Mouse (Mus musculus) liver, embryonic 18 days (tissue): Measurements from ENCODE around the gene Gm49333. TPM values are rescaled to one million over a fixed set of nuclear protein-coding genes. Genes with fewer than 3 reads are reported as not detected.

Experiments
- polyA plus RNA-seq: library from polyadenylated mRNA; depleted of rRNA; stranded (reverse); fragments of >200 nt; gene quantifications from 2 replicates; pipeline ENCODE4 v1.2.3, GENCODE M21; 2012; rRNA removed

Gm49333 gene
- polyA plus RNA-seq, result not detected in 2 replicates

DNA sequence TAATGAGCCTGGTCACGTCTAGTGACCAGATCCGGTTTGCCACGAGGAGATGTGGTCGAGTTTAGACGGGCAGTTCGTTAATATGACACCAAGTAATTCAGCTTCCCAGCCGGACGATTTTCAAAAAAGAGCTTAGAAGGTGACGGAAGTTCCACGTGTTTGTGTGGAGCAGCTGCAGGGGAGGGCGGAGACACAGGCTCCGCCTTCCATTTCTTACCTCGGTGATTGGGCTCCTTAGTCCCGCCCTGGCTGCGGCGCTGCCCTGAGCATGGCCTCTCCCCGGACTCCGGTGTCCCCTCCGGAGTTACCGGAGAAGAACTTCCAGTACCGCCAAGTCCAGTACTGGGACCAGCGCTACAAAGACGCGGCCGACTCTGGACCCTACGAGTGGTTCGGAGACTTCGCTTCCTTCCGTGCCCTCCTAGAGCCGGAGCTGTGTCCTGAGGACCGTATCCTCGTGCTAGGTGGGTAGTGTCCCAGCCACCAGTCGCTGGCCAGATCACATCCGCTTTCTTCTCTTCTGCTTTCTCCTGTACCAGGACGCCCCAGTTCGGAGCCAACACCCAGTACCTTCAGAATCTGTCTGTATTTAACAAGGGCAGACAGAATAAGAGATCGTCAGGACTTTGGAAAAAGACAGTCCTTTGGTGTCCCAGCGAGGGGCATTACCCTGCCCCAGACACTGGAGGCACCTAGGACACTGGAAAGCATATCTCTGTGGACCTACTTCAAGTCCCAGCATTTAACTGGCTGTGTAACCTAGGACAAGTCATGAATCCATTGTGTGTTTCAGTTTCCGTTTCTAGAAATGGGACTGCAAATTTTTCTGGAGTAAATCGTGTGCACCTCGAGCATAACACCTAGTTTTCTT, at the start of gene Gm49333, which contains the start of the genes Eef1akmt4 and Alg3:
Gene Gm49333, plus strand, starts transcription at position 254 of the 871 bp plus-strand sequence.
Gene Eef1akmt4, plus strand, starts transcription at position 237 of the 871 bp plus-strand sequence.
Gene Alg3, minus strand, starts transcription at position 379 of the 871 bp plus-strand sequence.

DNA sequence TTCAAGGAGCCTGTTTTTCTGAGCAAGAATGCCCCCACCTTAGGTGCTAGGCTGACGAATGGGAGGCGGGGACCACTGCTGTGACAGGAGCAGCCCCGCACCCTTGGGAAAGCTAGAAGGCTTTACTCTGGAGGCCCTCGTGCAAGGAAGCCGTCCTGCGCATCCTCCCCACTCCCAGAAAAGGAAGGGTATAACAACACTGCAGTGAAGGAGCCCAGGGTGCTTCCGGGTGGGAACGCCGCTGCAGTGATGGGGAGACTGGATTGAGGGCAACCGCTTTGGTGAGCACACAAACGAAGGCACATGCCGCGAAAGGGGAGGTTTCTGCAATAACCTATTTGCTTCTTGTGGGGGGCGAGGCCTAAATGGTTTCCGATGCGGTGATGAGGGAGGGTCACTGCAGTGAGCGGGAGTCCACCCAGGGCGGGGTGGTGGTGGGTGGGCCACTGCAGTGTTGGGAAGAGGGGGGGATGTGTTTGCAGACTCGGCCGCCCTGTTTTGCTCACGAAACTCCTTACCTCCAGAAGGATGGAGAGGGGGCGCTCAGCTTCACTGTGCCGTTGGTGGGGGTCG, 22.0 kb upstream of the Gm49333 start, which contains the start of gene Vwa5b2:
Gene Vwa5b2, plus strand, starts transcription at position 106 of the 573 bp plus-strand sequence.

GRCm38 (mm10) chr16:20621191-20621990, 10.0 kb downstream of the Gm49333 start, which contains the start of gene Camk2n2:
Camk2n2 (minus strand) TSS chr16:20621287.

GRCm38 (mm10) chr16:20629731-20630634, 18.6 kb downstream of the Gm49333 start, which contains the start of gene Ece2:
Ece2 (plus strand) TSS chr16:20629828.

DNA sequence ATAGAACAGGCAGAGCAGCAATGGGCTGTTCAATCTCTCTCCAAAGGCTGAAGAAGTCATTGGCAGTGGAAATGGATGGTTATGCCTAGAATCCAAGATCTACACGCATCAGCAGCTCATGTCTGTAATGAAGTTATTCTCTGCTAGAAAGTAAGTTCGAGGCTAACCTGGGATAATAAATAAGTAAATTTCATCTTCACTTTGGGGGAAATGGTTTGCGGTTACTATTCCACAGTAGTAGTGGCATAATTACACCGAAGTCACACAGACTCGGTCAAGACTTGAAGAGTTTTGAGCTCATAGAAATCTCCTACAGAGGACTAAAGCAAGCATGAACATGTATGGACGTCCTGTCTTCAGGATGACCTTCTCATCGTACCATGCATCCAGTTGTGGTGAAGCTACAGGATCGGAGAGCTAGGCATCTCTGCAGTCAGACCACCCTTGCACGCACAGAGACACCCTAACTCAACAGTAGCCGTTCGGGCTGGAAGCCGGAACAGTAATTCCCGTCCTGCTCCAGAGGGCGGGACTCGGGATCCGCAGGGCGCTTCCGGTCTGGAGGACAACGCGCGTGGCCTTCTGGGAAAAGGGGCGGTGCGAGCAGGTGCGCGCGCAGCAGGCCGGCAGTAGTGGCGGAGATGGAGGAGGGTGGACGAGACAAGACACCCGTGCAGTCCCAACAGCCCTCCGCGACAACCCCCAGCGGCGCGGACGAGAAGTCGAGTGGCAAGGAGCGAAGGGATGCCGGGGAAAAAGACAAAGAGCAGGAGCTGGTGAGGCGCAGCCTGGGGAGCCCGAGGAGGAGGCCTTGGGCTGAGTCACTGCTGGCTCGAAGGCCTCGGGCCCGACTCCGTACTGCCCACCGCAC, 39.9 kb downstream of the Gm49333 start, which contains the start of gene Psmd2:
Gene Psmd2, plus strand, starts transcription at position 577 of the 871 bp plus-strand sequence.

GRCm38 (mm10) chr16:20668013-20668412, 56.6 kb downstream of the Gm49333 start, which contains the start of gene Eif4g1:
Eif4g1 (plus strand) TSS chr16:20668313.

GRCm38 (mm10) chr16:20693111-20693701, 81.8 kb downstream of the Gm49333 start, which contains the start of gene Fam131a:
Fam131a (plus strand) TSS chr16:20693241.

Other genes starting within 250 kb of the Gm49333 start
- gene Abcc5, start 185.2 kb upstream of the Gm49333 start, polyA plus RNA-seq, result 17.2 and 18.9 TPM in 2 replicates
- gene Eif2b5, start 112.8 kb upstream of the Gm49333 start, polyA plus RNA-seq, result 16.9 and 17.2 TPM in 2 replicates
- 5.8 and 8.0 TPM in 2 replicates for gene Dvl3, start 94.6 kb upstream of the Gm49333 start, polyA plus RNA-seq
- 288 and 314 TPM in 2 replicates for gene Ap2m1, start 76.1 kb upstream of the Gm49333 start, polyA plus RNA-seq
- 15.9 and 18.1 TPM in 2 replicates for gene Abcf3, start 63.0 kb upstream of the Gm49333 start, polyA plus RNA-seq
- 0.01 and 0.06 TPM in 2 replicates for gene Vwa5b2, start 22.1 kb upstream of the Gm49333 start, polyA plus RNA-seq
- gene Eef1akmt4, start within 50 bp of the Gm49333 start, polyA plus RNA-seq, result 11.2 and 11.3 TPM in 2 replicates
- gene Alg3, start 125 bp downstream of the Gm49333 start, polyA plus RNA-seq, result 6.8 and 8.4 TPM in 2 replicates
- gene Camk2n2, start 9.7 kb downstream of the Gm49333 start, polyA plus RNA-seq, result 0.12 and 0.17 TPM in 2 replicates
- 0.08 and 0.12 TPM in 2 replicates for gene Ece2, start 18.2 kb downstream of the Gm49333 start, polyA plus RNA-seq
- gene Psmd2, start 40.0 kb downstream of the Gm49333 start, polyA plus RNA-seq, result 60.9 and 63.6 TPM in 2 replicates
- 81.5 and 99.1 TPM in 2 replicates for gene Eif4g1, start 56.7 kb downstream of the Gm49333 start, polyA plus RNA-seq
- gene Fam131a, start 81.6 kb downstream of the Gm49333 start, polyA plus RNA-seq, result 1.7 and 2.2 TPM in 2 replicates
- 17.4 and 17.9 TPM in 2 replicates for gene Polr2h, start 106.1 kb downstream of the Gm49333 start, polyA plus RNA-seq
- gene Clcn2, start 106.1 kb downstream of the Gm49333 start, polyA plus RNA-seq, result 13.0 and 19.6 TPM in 2 replicates
- gene Chrd, start 121.5 kb downstream of the Gm49333 start, polyA plus RNA-seq, result 1.4 and 2.0 TPM in 2 replicates
- gene Thpo, start 122.9 kb downstream of the Gm49333 start, polyA plus RNA-seq, result 5.1 and 6.1 TPM in 2 replicates